Mouse (Mus musculus) embryo, embryonic 11.5 days (tissue): ENCODE results near the gene Cog2.

Source experiments
- DNase-seq: peaks from one replicate; pipeline ENCODE4 v3.0.0-alpha.2; 2012; ENCODE audit warnings: low read depth, low spot score

Cog2 gene

DNA sequence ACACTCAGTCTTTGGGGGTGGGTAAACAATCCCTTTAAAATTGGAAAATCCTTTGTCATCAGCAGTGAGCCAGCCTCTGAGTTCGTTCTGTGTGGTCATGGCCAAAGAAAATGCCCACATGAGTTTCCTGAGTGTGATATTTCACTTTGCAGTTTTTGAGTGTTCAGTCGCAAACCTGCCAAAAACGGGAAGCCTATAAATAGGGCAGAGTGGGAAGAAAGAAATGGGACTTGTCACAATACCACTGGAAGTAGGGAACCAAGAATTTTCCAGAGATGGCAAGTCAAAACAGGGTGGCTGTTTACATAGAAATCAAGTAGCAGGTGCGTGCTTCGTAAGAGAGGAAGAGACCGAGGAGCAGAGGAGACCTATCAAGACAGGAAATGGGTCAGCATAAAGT lies 4.0 kb upstream of the Cog2 start:
- DNase-seq: no peak

DNA sequence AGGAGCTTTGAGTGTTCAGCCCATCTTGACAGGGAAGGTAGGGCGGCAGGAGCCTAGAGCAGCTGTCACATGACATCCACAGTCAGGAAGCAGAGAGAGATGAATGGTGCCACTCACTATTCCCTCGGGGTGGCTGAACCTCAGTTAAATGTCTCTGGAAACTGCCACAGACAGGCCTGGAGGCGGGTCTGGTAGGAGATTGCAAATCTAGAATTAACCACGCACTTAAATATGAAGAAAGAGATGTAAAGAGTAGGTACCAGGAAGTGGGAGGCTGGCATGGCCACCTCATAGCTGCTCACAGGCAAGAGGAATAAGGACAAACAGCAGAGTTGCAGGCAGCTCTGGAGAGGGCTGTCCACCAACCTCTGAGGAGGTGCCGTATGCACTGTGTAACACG lies 3.4 kb upstream of the Cog2 start:
- DNase-seq: no peak

DNA sequence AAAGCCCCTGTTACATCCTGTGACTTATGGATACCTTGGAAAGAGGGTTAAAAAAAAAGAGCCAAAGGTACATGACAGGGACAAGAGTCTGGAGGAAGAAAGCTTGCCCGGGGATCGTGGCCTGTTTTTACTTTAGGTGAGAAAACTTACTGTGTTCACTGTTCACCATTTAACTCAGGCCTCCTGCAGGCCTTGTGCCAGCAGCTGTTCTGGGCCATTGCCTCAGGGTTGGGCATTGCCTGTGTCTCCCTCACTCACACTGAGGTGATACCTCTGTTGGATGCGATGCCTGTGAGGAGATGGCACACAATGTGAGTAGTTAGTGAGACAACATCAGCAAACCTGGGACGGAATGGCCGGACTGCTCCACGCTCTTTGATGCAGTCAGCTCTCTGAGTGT lies 1.4 kb downstream of the Cog2 start:
- DNase-seq: no peak

DNA sequence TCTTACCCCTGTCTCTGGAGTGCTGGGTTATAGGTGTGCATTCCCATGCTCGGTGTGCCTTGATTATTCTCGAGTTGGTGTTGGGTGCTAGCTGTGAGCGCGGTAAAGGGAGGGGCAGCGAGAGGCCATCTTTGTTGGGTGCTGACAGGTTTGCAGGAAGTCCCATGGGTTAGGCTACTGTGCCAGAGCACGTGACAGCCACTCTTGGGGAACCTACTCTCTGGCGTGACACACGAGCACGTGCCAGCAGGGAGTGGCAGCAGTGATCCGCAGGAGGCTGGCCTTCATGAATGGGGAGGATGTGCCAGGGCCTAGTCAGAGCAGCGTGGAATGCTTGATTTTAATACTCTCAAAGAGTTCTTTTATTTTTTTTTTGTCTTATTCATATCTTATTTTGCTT lies 5.7 kb downstream of the Cog2 start:
- no peak for DNase-seq

DNA sequence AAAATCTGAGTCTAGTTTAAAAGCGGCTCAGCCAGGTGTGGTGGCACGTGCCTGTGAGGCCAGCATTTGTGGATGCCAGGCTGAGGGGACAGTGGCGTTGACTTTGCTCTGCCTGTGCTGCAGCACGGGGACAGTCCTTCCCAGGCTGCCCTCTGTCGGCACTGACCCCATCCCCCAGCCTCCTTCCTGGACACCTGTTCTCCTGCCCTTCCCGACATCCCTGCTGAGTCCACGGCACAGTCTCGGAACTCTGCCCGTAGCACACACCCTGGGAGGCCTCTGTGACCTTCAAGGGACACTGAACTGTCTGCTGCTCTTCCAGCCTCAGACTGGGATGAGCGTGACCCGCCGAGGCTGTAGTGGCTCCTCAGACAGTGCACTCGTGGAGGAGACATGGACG lies 9.5 kb downstream of the Cog2 start:
- no peak for DNase-seq

DNA sequence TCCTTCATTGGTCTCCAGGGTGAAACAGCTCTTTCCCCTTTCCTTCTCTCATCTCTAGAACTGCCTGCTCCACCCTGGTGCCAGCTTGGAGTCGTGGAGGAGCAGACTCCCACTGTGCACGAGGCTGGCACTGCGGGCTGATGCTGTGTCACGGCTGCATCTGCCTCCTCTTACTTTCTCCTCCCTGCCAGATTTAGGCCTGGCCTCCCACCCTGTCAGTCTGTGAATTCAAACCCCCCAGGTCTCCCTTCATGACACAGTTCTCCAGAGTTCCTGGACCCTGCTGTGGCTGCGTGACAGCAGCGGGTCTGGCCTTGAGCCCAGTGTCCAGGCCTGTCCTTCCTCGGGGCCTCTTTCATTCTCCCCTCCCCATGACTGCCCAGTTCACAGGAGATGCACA lies 10.0 kb downstream of the Cog2 start:
- DNase-seq: no peak

DNA sequence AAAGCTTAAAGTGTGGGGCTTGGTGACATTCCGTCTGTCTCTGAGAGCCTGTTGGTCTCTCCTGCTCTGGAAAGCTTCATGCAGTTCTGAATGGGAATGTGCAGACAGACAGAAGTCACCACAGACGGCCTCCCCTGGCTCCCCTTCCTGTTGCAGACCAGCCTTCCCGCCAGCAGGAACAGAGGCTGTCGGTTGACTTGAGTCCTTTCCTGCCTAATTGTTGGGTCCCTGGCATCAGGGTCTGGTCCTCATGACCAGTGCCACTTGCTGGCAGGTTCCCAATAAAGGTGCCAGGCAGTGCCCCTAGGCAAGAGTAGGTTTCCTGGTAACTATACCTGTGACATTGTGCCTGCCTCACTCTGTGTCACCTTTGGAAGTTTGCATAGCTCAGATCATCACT lies 10.4 kb downstream of the Cog2 start:
- DNase-seq: no peak

DNA sequence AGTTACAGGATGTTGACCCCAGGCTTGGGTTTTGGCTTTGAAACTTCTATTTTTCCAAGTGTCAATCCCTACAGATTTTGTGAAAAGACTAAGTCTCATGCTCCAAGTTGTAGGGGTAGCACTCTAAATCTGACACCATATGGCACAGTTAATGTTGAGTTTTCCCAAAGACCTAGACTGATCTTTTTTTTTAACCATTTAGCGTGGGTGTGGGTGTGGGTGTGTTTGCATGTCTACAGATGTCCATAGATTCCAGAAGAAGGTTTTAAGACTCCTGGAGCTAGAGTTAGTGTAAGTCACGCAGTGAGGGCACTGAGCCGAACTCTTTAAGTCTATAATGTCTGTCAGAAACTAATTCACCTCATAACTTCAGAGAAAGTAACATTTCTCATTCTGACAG lies 12.1 kb downstream of the Cog2 start:
- DNase-seq: no peak

DNA sequence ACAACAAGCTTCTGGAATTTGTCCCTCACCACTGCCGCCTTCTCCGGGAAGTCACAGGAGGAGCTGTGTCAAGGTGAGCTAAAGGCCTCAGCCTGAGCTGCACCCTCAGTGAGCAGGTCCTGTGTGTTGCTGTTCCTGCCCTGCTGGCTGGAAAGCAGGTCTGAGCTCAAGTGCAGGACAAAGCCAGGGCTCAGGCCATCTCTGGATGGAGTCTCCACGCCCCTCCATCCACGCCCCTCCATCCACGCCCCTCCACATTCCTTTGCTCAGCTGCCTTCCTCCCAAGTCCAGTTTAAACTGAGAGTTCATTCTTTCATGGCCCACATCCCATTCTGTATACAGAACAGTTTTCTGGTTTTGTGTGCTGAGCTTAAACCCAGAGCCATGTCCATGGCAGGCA lies 14.9 kb downstream of the Cog2 start:
- no peak for DNase-seq

DNA sequence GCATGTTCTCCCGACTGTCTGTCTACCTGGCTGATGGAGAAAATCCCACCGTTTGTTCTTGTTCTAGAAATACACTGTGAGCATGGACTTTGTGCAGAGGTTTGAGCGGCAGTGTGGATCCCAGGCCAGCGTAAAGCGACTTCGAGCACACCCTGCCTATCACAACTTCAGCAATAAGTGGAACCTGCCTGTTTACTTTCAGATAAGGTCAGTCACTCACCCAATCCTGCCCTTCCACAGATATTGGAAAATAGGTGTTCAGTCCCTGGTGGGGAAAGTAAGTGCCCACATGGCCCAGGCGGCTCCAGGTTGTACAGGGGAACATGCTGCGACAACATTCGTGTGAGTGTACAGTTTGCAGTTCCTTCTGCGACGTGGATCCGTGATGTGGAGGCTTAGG lies 20.3 kb downstream of the Cog2 start:
- no peak for DNase-seq

DNA sequence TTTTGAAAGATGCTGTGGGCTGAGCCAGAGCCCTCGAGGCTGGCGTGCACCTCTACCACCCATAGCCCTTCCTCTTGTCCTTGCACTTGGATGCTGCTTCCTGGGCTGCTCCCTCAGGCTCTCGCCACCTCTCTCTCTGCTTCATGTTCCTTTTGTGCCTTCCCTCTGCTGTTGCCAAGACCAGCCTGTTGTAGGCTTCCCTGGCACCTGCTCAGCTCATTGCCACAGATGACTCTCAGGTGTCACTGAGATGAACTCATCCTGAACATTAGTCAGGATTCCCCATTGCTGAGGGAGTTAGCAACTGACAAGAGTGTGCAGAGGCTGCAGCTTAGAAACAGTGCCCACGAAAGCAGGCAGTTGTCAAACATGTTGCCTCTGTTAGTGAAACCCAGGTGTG lies 21.4 kb downstream of the Cog2 start:
- no peak for DNase-seq

DNA sequence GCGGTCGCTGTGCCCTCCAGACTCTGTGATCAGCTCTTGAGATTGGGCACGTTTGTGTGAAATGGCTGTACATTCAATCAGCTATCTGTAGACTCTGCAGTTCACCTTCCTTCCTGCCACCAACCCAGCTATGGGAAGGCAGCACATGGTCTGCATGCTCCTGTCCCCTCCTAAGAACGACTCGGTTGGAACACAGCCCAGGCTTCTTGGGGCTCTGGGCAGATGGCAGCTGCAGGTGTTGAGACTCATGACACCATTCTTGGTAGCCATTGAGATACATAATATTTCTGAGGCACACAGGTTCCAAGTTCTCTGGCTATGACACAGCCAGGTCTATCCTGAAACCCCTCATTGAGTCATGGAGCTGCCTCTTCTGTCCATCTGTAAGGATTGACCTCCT lies 22.7 kb downstream of the Cog2 start:
- no peak for DNase-seq

DNA sequence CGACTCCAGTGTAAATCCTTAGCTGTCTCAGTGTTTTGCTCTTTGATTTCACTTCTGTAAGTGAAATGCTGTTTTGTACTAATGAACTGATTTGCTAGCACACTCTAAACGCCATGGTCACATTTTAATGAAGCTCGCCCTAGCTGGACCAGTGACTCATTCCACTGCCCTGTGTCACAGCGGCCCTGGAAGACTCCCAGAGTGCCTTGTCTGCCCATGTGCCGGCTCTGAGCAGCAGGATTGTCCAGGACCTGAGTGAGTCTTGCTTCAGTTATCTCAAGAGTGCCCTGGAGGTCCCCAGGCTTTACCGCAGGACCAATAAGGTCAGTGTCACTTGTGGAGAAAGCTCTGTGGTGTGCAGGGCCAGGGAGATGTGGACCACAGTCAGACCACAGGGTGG lies 25.8 kb downstream of the Cog2 start:
- DNase-seq: no peak

DNA sequence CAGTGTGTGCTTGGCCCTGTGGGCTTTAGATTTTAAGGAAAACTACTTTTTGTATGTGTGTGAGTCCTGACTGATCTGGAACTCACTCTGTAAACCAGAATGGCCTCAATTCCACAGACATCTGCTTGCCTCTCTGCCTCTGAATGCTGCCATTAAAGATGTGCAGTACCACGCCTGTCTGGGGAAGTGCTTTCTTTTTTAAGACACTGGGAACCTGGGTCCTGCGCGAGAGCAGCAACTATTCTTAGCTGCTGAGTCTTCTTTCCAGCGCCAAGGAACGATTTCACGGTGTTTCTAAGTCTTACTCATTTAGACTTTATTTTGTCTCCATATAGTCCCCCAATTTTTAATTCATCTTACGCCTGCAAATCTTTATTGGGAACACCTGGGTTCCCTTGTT lies 26.2 kb downstream of the Cog2 start:
- no peak for DNase-seq

DNA sequence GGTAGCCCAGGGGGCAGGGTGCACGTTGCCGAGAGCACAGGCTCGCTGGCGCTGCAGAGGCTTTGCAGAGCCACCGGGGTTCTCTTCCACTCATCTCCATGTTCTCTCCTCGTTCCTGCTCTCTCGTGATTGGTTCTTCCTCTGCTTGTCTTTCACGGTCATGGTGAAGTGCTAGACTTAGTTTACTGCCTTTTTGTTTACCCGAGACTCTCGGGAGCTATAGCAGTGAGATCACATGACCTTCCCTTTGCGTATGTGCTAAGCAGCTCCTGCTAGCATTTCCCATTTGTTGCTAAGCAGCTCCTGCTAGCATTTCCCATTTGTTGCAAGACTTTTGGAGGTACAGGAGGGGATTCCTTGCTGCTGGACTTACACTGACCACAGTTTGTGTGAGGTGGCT lies 26.7 kb downstream of the Cog2 start:
- DNase-seq: no peak

DNA sequence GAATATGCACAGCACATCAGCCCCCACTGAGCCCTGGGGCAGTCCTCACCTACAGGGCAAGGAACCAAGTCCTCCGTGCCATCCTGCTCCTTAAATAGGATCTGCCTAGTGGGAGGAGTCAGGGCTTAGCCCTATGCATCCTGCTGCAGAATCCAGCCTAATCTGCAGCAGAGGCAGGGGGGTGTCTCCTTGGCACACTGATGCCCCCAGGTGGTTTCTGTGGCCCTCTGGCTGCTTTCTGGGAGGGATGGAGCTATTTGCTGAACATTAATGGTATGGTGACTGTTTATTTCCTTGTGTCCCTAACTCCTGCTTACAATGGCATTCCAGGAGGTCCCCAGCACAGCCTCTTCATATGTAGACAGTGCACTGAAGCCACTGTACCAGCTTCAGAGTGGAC lies 27.6 kb downstream of the Cog2 start:
- DNase-seq: no peak

DNA sequence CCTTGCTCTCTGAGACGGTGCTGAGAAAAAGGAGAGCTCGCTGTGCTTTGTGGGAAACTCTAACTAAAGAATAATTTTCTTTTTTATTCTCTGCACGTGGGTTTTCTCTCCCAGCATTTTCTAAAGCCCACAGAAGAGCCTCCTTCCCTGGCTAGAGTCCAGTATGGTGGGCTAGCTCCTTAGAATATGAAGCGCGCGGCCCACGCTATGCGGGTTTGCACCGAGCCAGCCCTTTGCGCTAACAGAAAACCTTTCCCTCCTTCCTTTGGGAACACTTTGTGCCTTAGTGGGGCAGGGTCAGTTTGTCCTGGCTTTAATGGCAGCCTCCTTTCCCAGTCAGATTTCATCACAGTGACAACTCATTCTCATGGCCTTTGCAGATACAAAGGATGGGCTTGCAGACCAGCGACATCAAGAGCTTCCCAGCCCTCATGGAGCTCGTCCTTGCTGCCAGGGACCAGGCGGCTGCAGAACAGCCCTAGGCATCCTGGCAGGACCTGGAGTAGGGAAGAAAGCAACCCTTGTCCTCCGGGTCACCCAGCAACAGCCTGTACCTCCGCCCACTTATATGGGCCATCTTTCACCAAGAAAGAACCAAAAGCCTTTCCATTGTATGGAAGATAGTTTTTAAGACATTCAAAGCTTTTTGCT lies 30.6 kb downstream of the Cog2 start:
- no peak for DNase-seq

DNA sequence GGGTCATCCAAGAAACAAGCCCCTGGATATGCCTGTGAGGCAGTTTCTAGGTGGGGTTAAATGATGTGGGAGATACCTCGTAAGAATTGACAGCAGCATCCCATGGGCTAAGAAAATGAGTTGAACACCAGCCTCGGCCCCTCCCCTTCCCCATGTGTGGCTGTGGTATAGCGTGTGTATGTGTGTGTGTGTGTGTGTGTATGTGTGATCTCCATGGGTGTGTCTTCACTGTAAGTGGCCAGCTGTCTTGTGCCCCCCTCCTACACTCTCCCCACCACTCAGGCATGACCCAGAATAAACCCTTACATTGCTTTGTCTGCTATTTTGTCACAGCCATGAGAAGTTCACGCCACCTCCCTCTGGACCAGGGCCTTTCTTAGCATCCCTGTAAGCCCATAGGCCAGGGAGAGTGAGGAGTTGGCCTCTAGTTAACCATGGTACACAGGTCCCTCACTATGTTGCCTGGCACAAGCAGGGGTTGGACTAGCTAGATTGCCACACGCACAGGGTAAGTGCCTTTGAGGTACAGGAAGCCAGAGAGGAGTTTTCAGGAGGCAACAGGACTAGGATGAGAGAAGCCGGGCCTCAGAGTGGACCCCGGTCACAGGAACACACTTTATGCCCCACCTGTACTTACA lies 34.7 kb downstream of the Cog2 start:
- no peak for DNase-seq

DNA sequence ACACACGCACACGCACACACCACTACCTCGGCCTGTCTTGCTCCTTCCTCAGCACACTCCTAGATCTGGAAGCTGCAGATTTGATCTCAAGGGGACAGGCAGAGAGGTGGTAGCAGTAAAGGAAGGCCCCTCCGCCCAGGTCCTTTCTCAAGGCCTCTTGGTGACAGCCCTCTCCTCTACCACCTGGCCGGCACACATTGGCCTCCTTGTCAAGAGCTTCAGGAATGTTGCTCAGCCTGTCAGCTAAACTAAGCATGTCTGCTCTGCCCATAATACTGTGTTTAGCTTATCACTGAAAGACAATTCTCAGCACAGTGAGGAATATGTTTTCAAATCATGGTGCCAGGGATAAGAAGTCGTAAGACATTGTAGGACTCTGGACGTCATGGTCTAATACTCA lies 35.6 kb downstream of the Cog2 start:
- no peak for DNase-seq

DNA sequence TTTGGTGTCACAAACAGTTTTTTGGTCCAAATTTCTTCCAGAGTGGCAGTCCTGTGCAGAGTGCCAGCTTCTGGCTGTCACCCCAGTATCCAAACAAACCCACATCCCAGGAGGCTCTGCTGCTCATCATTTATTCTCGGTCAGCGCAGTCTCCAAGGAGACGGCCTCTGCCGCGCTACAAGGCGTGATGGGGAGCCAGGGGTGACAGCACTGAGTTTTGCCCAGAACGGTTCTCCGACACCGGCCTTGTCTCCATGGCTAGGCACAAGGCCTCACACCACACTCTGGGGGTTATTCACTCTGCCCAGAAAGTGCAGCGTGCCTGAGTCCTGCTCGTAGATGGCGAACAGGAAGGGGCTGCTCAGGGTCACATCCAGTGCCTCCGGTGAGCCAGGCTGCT lies 36.1 kb downstream of the Cog2 start:
- DNase-seq: no peak

DNA sequence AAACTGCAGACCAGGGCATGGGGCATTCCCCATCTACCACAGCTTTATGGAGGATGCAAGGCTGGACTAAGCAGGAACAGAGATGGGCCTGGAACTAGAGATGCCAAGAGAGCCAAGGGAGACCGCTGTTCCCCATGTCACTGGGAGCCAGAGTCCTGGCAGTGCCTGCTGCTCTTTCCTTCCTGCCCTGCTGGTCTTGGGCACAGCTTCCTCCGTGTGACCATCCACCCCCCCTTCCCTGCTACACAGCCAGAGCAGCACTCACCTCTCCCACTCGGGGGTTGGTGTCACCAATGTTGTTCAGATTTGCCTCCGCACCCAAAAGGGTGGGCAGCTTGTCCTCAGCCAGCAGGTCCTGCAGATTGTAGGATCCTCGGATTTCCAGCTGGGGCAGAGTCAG lies 36.9 kb downstream of the Cog2 start:
- DNase-seq: no peak

DNA sequence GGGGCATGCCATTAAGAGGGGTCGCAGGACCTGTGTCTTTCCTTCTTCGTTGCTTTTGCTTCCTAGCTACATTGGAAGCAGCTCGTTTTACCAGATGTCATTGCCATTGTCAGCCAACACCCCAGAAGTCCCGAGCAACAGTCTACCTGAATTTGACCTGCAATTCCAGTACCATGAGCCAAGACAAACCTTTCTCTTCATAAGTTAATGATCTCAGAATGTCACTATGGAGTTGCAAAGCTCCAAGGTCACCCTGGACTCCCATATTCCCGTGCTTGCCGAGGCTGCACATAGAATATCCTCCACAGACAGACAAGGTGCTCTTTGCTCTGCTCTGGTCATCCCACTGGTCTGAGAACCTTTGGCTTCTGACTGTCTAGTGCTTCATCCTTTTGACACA lies 46.6 kb downstream of the Cog2 start:
- no peak for DNase-seq

DNA sequence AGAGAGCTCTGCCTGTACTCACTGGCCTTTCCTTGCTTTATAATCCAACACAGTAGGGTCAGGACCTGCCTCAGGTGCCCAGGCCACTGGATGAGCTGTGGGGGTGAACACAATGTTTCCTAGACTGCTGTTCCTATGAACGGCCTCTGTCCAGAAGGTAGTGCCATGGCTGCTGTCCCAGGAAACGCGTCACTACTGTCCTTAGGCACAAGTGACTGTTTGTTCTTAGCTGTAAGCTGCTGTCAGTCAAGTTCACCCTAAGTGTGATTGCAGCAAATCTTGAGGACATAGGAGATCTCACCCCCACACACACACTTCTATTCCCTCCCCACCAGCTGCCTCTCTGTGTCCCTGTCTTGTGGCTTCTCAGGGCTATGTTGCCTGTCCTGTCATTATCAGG lies 47.0 kb downstream of the Cog2 start:
- DNase-seq: no peak

DNA sequence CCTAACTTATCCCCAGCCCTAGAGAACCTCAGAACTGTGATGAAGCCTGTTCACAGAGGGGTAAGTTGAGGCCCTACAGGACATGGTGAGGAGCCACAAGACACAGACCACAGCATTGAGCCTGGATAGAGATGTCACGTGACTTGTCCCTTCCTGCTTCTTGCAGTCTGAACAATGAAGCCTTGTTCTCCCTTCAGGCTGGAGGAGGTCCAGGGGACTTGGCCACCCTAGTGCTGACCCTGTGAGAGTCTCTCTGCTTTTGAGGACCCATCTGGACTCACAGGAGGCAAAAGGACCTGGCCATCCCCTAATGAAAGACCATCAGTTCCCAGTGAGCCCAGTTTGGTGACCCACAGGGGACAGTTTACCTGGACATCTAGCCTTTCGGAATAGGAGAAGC lies 48.5 kb downstream of the Cog2 start:
- no peak for DNase-seq
